Mouse (Mus musculus): ENCODE results near the gene Slit2.

Slit2 gene

GRCm38 (mm10) chr5:48050637-48051314 lies 67.8 kb downstream of the Slit2 start:
- DNase-seq (ENCODE audit: low read depth, low spot score): no peak

GRCm38 (mm10) chr5:48058612-48059011 lies 75.7 kb downstream of the Slit2 start:
- DNase-seq (ENCODE audit: low read depth, low spot score): no peak

- DNase-seq (ENCODE audit: low read depth, low spot score): no peak
Measured at GRCm38 (mm10) chr5:48060715-48061114, 77.8 kb downstream of the Slit2 start.

GRCm38 (mm10) chr5:48078730-48079129 lies 95.8 kb downstream of the Slit2 start:
- DNase-seq (ENCODE audit: low read depth, low spot score): no peak

GRCm38 (mm10) chr5:48081223-48081881 lies 98.4 kb downstream of the Slit2 start:
- no peak for DNase-seq (ENCODE audit: low read depth, low spot score)

- no peak for DNase-seq (ENCODE audit: low read depth, low spot score)
Measured at GRCm38 (mm10) chr5:48113400-48113799, 130.5 kb downstream of the Slit2 start.

GRCm38 (mm10) chr5:48114969-48115537 lies 132.1 kb downstream of the Slit2 start:
- no peak for DNase-seq (ENCODE audit: low read depth, low spot score)

GRCm38 (mm10) chr5:48122651-48123050 lies 139.7 kb downstream of the Slit2 start:
- no peak for DNase-seq (ENCODE audit: low read depth, low spot score)

- no peak for DNase-seq (ENCODE audit: low read depth, low spot score)
Measured at GRCm38 (mm10) chr5:48125770-48126423, 143.0 kb downstream of the Slit2 start.

GRCm38 (mm10) chr5:48129981-48130380 lies 147.0 kb downstream of the Slit2 start:
- no peak for DNase-seq (ENCODE audit: low read depth, low spot score)

GRCm38 (mm10) chr5:48136571-48136970 lies 153.6 kb downstream of the Slit2 start:
- DNase-seq (ENCODE audit: low read depth, low spot score): no peak

GRCm38 (mm10) chr5:48138849-48139487 lies 156.0 kb downstream of the Slit2 start:
- DNase-seq (ENCODE audit: low read depth, low spot score): no peak

- DNase-seq (ENCODE audit: low read depth, low spot score): no peak
Measured at GRCm38 (mm10) chr5:48139488-48139862, 156.5 kb downstream of the Slit2 start.

- DNase-seq (ENCODE audit: low read depth, low spot score): no peak
Measured at GRCm38 (mm10) chr5:48146082-48146481, 163.1 kb downstream of the Slit2 start.

- no peak for DNase-seq (ENCODE audit: low read depth, low spot score)
Measured at GRCm38 (mm10) chr5:48160829-48161228, 177.9 kb downstream of the Slit2 start.

GRCm38 (mm10) chr5:48181646-48182302 lies 198.8 kb downstream of the Slit2 start:
- DNase-seq (ENCODE audit: low read depth, low spot score): no peak

GRCm38 (mm10) chr5:48184358-48184757 lies 201.4 kb downstream of the Slit2 start:
- DNase-seq (ENCODE audit: low read depth, low spot score): no peak

GRCm38 (mm10) chr5:48187819-48188218 lies 204.9 kb downstream of the Slit2 start:
- DNase-seq (ENCODE audit: low read depth, low spot score): no peak

- no peak for DNase-seq (ENCODE audit: low read depth, low spot score)
Measured at GRCm38 (mm10) chr5:48199380-48199779, 216.4 kb downstream of the Slit2 start.

GRCm38 (mm10) chr5:48215248-48215647 lies 232.3 kb downstream of the Slit2 start:
- no peak for DNase-seq (ENCODE audit: low read depth, low spot score)

GRCm38 (mm10) chr5:48219624-48220155 lies 236.8 kb downstream of the Slit2 start:
- no peak for DNase-seq (ENCODE audit: low read depth, low spot score)
